Mouse (Mus musculus) limb, embryonic 10.5 days (tissue): Measurements from ENCODE around the gene Gdf1. TPM values are rescaled to one million over a fixed set of nuclear protein-coding genes. Genes with fewer than 3 reads are reported as not detected.

Source experiments
- DNase-seq: peaks from one replicate; pipeline ENCODE4 v3.0.0-alpha.2; 2017; ENCODE audit warnings: low spot score
- H3K27ac ChIP-seq: fragments of 300-500 bp; sonication (generic); 2 replicates; pipeline ENCODE4 v1.5.1; 2016; ENCODE audit warnings: mild to moderate bottlenecking
- H3K27me3 ChIP-seq: fragments of 300-500 bp; sonication (generic); 2 replicates; pipeline ENCODE4 v1.6.1; 2016; ENCODE audit warnings: low read depth, mild to moderate bottlenecking; ENCODE audit not compliant: poor library complexity, severe bottlenecking
- H3K36me3 ChIP-seq: fragments of 300-500 bp; sonication (generic); 2 replicates; pipeline ENCODE4 v1.6.1; 2016; ENCODE audit warnings: mild to moderate bottlenecking, moderate library complexity
- H3K4me1 ChIP-seq: fragments of 300-500 bp; sonication (generic); 2 replicates; pipeline ENCODE4 v1.6.1; 2016
- H3K4me3 ChIP-seq: fragments of 300-500 bp; sonication (generic); 2 replicates; pipeline ENCODE4 v1.5.1; 2016; ENCODE audit warnings: mild to moderate bottlenecking, moderate library complexity
- H3K9me3 ChIP-seq: fragments of 300-500 bp; sonication (generic); replicated peaks from 2 replicates; pipeline ENCODE4 v1.6.1; 2016; ENCODE audit warnings: mild to moderate bottlenecking
- WGBS: fragments of 180-500 bp; shearing (Covaris S2); methylation state at CpG from one replicate; pipeline ENCODE4 v1.1.7; 2016; 5-methylcytosine and 5-hydroxymethylcytosine counted together
- polyA plus RNA-seq: library from polyadenylated mRNA; unstranded; fragments of >200 nt; fragmentation: Nextera tagmentation; extraction: Ambion mirVana; gene quantifications from 2 replicates; pipeline ENCODE4 v1.2.1, GENCODE M21; 2016

Gdf1 gene
- polyA plus RNA-seq, 1 experiment from 2014 or later: 7.9 TPM

DNA sequence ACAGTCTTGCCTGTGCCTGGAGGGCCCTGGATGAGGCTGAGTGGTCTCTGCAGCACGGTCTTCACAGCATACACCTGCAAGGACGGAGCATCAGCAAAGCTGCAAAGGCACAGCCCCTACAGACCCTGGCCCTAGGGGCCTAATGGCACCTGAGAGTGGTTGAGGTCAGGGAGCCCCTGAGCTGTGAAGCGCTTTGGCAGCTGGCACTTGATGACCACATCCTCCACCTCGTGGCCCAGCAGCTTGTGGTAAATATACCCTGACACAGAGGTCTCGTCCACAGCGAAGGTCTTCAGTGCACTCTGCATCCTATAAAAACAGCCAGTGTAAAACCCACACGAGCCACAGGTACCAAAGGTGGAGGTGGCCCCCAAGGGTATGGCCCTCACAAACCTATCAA, 9.3 kb downstream of the Gdf1 start:
- Histone ChIP-seq H3K36me3 (peaks cover 100% of the 10 kb centered on the region), H3K4me1 (peaks cover 24% of the 10 kb centered on the region), H3K27me3 (no peaks in the 10 kb centered on the region), H3K9me3 (no peaks in the 10 kb centered on the region), H3K27ac (no peak overlapping the region), H3K4me3 (no peak overlapping the region)
- WGBS: 95% methylated on average over 7 of the region's 7 CpGs
- no peak for DNase-seq

DNA sequence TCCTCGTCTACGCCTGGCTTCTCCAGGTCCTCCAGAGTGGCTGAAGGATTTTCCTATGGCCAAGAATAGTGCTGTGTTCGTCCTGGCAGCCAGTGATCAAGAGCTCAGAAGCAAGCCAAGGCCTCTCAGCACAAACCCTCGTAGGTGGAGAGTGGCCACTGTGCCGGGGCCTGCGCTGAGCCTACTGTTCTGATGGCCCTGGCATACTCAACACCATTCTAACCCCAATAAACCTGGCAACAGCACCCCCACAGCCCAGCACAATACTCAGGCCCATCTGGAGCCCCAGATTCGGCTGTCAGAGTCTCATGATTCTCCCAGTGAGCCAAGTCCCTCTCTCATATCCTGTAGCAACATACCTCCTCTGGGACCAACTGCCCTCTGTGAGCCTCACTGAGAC, 11.0 kb downstream of the Gdf1 start:
- Histone ChIP-seq H3K4me3 (no peak overlapping the region), H3K9me3 (no peaks in the 10 kb centered on the region), H3K27ac (no peak overlapping the region), H3K36me3 (peaks cover 88% of the 10 kb centered on the region), H3K27me3 (no peaks in the 10 kb centered on the region), H3K4me1 (peaks cover 35% of the 10 kb centered on the region)
- 93% methylated on average over 7 of the region's 7 CpGs for WGBS
- no peak for DNase-seq

DNA sequence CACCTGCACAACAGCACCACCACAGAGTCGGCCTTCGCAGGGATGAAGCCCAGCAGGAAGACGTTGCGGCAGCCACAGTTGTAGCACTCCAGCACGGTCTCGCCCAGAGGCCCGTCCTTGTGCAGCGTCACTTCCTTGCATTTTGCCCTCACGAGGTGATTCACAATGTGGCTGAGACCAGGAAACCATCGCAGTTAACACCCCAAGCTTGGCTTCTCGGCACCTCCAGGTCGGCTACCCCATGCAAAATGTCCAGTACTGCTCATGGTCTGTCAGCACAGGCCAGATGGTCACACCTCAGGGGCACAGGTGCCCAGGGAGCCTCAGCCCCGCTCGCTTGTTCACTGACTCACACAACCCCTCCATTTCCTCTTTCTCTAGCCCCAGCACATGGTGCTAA, 12.4 kb downstream of the Gdf1 start:
- DNase-seq: no peak
- H3K27ac ChIP-seq: no peak overlapping the region
- no peaks in the 10 kb centered on the region for H3K27me3 ChIP-seq
- H3K9me3 ChIP-seq: no peaks in the 10 kb centered on the region
- H3K4me3 ChIP-seq: no peak overlapping the region
- H3K4me1 ChIP-seq: peaks cover 38% of the 10 kb centered on the region
- peaks cover 87% of the 10 kb centered on the region for H3K36me3 ChIP-seq
- WGBS: 91% methylated on average over 14 of the region's 14 CpGs

DNA sequence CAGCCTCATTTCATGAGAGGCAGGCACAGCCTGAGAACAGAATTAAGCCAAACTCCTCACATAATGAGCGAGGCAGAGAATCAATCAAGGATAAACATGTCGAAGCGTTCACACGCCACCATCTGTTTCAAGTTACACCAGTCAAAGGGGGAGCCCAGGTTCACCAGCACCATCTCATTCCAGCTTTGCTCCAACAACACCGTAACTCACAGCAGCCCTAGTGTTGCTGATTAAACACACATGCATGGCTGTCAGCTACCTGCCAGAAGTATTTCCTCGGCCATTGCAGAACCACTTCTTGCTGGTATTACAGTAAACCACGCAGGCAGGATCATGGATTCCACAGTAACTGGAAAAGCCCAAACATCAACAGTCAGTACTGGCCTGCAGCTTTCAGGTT, 13.5 kb downstream of the Gdf1 start:
- WGBS: 25% methylated on average over 7 of the region's 7 CpGs
- H3K27ac ChIP-seq: peak overlapping the region; percentile 37; the same call in 1 of the 2 replicates
- peaks cover 87% of the 10 kb centered on the region for H3K36me3 ChIP-seq

DNA sequence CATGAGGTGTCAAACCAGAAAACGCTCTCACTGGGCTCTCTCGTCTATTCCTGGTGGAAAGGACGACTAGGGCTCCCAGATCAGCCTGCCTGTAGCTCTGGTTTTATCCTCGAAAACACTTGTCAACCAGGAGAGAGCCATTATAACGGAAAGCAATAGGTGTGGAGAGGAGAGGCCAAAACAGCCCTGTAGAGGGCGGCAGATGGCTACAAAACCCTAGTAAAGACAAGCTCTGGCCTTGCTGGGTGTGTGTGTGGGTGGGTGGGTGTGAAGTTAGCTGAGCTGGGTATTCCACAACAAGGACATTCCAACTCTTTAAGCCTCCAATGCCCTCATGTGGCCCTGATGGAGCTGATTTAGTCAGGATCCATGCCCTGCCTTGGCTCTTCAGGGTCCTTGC, 14.1 kb downstream of the Gdf1 start:
- peak; percentile 63 for DNase-seq
- Histone ChIP-seq H3K9me3 (no peaks in the 10 kb centered on the region), H3K4me1 (peaks cover 46% of the 10 kb centered on the region), H3K36me3 (peaks cover 87% of the 10 kb centered on the region), H3K4me3 (peak overlapping the region; percentile 18), H3K27ac (peak overlapping the region; percentile 37; the same call in 1 of the 2 replicates), H3K27me3 (no peaks in the 10 kb centered on the region)
- WGBS: 59% methylated on average over 6 of the region's 6 CpGs

More for the DNA sequence above, 13.5 kb downstream of the Gdf1 start:
- Histone ChIP-seq H3K4me3 (peak overlapping the region; percentile 18), H3K4me1 (peaks cover 41% of the 10 kb centered on the region), H3K9me3 (no peaks in the 10 kb centered on the region), H3K27me3 (no peaks in the 10 kb centered on the region)
- DNase-seq: peak; percentile 67

DNA sequence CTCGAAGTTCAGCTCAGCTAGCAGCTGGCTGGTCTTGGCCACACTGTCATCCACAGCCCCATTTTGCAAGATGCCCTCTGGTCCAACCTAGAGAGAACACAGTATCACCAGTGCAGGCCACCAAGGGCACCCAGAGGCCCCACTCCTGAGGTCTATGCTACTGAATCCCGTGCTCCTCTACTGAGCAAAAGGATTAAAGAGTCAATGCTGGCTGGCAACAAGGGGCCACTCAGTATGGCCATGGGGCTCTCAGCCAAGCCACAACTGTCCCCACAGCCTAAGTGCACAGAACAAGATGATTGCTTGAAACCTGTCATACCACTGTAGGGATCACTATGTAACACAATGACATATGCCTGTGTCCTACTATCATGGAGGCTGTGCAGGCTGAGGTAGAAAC, 14.7 kb downstream of the Gdf1 start:
- H3K27me3 ChIP-seq: no peaks in the 10 kb centered on the region
- H3K4me3 ChIP-seq: no peak overlapping the region
- peaks cover 87% of the 10 kb centered on the region for H3K36me3 ChIP-seq
- WGBS: 90% methylated on average over 2 of the region's 2 CpGs
- H3K9me3 ChIP-seq: no peaks in the 10 kb centered on the region
- no peak for DNase-seq
- peaks cover 52% of the 10 kb centered on the region for H3K4me1 ChIP-seq
- no peak overlapping the region for H3K27ac ChIP-seq

DNA sequence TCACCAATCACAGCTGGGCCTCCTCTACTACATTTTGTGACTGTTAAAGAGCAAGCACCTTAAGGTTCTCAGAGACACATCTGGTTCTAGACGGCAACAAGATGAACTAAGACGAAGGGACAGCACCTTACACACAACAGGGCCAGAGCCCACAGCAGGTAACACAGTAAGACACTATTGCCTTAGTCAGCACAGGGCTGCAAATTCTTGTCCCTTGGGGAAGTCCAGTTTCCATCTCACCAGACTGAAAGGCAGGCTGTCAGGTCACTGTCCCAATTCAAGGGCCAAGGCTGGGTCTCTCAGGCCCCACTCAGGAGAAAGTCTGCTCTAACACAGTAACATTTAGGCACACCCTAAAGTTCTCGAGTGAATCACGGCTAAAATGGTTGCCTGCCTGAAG, 17.8 kb downstream of the Gdf1 start:
- peaks cover 79% of the 10 kb centered on the region for H3K36me3 ChIP-seq
- DNase-seq: no peak
- H3K4me3 ChIP-seq: no peak overlapping the region
- no peak overlapping the region for H3K27ac ChIP-seq
- H3K27me3 ChIP-seq: no peaks in the 10 kb centered on the region
- H3K9me3 ChIP-seq: no peaks in the 10 kb centered on the region
- WGBS: 89% methylated on average over 4 of the region's 4 CpGs
- peaks cover 74% of the 10 kb centered on the region for H3K4me1 ChIP-seq

DNA sequence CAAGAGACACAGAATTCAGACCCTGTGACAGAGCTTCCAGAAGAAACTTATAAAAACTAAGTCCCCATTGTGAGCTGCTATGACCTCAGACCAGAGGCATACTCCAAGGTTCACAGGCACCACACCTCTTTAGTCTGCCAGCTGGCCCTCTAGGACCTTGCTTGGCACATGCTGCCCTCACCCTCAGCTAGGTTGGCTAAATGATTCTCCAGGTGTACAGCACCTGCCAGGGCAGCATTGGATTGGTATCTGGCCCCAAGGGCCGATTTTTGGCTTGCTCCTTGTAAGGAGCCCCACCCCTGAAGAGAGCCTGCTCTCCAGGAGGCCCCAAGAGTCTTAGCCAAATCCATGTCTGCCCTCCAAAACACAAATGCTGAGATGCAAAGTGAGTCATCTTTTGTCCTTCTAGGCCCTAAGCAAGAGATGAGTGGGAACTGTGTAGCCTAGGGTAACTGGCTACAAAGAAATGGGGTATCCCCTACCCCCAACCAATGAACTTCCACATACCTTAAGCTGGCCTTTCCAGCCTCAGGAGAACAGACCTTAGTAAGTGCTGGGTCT, 18.3 kb downstream of the Gdf1 start:
- no peaks in the 10 kb centered on the region for H3K27me3 ChIP-seq
- no peak overlapping the region for H3K4me3 ChIP-seq
- no peak overlapping the region for H3K27ac ChIP-seq
- no peaks in the 10 kb centered on the region for H3K9me3 ChIP-seq
- H3K4me1 ChIP-seq: peaks cover 70% of the 10 kb centered on the region
- DNase-seq: no peak
- peaks cover 74% of the 10 kb centered on the region for H3K36me3 ChIP-seq
- 77% methylated on average over 1 of the region's 1 CpGs for WGBS

DNA sequence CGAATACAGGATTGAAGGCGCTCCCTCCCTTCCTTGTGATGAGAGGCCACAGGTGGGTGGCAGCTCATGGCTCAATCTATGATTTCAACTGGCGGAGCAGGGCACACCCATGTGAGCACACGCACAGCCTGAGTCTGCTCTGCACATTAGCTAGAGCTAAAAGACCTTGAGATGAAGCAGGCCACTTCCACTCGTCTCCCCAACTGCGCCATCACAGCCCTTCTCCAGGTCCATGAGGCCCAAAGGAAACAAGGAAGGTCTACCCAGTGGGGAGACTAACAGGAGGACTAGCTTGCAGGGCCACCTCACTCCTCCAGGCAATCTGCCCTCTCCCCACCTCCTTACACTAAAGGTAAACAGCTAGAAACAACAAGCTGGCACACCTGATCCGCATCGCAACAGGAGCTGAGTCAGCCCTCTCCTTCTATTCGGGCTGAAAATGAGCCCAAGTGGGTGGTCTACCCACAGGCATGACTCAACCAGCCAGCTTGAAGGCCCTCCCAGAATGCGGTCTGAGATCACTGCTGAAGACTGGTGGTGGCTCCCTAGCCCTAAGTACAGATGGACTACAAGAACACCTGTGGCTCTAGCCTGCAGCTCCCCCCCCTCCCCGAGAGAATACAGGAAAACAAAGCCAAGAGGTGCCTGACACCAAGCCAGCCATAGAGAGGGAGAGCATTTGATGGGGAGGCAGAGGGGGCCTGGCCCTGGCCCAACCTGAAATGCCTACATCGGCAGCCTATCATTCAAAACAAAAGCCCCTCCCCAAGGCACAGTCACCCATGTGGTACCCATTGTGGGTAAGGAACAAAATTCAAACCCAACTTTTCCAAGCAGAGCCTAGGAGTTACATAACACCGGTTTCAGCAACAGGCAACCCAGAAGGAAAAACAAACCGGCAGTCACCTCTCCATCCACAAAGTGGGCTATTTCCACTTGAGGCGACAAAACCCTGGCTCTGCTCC, 21.7 kb downstream of the Gdf1 start:
- Histone ChIP-seq H3K9me3 (no peaks in the 10 kb centered on the region), H3K4me3 (peak overlapping the region; percentile 97), H3K4me1 (peaks cover 59% of the 10 kb centered on the region), H3K27me3 (no peaks in the 10 kb centered on the region), H3K27ac (peak overlapping the region; percentile 94; the same call in 1 of the 2 replicates), H3K36me3 (peaks cover 55% of the 10 kb centered on the region)
- DNase-seq: no peak
- 69% methylated on average over 15 of the region's 15 CpGs for WGBS

DNA sequence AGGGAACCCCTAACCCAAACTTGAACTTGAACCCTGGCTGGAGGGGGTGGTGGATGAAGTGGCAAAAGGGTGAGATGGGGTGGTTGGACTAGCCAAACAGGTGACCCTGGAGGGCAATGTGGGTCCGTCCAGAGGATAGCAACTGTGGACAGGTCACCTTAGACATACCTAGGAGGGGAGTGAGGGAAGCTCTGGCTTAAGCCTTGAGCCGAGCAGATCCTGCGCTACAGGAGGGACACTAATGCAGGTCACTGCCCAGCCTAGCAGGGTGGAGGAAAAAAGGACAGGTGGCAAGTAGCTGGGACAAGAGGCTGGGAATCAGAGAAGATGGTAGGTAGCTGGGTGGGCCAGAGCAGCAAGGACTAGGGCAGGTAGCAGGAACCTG, 22.4 kb downstream of the Gdf1 start:
- DNase-seq: no peak
- peak overlapping the region; percentile 97 for H3K4me3 ChIP-seq
- no peaks in the 10 kb centered on the region for H3K27me3 ChIP-seq
- H3K36me3 ChIP-seq: peaks cover 48% of the 10 kb centered on the region
- 24% methylated on average over 3 of the region's 3 CpGs for WGBS
- H3K9me3 ChIP-seq: no peaks in the 10 kb centered on the region
- peaks cover 56% of the 10 kb centered on the region for H3K4me1 ChIP-seq
- H3K27ac ChIP-seq: peak overlapping the region; percentile 94

DNA sequence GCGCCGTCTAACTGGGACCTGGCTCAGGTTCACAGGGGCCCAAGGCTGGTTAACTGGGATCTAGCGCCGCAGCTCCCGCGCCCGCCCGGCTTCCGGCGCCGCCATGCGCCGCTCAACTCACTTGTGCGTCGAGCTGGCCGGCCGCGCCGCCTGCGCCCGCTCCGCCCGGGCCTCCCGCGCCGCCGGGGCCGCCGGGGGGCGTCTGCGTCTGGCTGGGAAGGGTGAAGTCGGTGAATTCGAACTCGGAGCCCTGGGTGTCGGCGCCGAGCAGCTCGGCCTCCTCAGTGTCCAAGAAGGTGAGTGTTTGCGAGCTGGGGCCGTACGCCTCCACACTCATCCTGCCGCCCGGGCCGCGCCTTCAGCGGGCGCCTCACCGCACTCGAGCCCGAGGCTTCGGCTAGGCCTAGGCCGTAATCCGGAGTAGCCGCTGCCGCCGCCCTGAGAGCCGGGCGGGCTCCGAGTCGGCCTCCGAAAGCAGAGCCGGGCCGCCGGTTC, 23.1 kb downstream of the Gdf1 start:
- 2% methylated on average over 61 of the region's 64 CpGs for WGBS
- Histone ChIP-seq H3K4me1 (peaks cover 56% of the 10 kb centered on the region), H3K36me3 (peaks cover 41% of the 10 kb centered on the region), H3K9me3 (no peaks in the 10 kb centered on the region), H3K27ac (peak overlapping the region; percentile 94), H3K27me3 (no peaks in the 10 kb centered on the region), H3K4me3 (peak overlapping the region; percentile 97)
- peak; percentile 62 for DNase-seq

DNA sequence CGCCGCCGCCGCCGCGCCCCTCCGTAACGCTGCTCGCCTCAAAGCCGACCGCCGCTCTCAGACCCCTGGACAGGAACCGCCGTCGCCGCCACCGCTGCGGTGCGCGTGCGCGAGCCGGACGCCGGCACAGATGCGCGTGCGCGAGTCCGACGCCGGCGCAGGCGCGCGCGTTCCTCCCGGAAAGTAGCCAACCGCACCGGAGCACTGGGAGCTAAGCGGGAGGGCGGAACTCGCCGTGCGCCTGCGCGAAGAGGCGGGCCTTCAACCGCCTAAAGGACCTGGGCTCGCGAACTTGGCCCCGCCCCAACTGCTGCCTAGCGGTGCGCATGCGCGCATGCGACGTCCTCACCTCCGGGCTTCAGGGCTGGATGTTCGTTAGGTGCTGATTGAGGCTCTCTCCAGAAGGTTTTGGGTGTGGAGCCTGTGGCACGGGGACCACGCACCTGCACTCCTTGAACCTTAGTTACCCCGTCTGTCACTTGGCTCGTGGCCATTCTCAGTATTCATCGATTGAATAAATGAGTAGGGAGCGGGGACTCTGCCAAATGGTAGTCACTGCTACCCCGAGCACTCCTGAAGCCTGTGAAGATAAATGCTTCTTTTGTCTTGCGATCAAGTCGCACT, 23.7 kb downstream of the Gdf1 start, which contains the start of gene Upf1:
TSS of gene Upf1 (minus strand) at position 85 of the 624 bp plus-strand sequence.
- DNase-seq: peak; percentile 99
- peak within 1 kb of the TSS; percentile 97 for H3K4me3 ChIP-seq
- no peaks in the 10 kb centered on the region for H3K27me3 ChIP-seq
- no peaks in the 10 kb centered on the region for H3K9me3 ChIP-seq
- peaks cover 52% of the 10 kb centered on the region for H3K4me1 ChIP-seq
- H3K27ac ChIP-seq: peak within 1 kb of the TSS; percentile 94
- WGBS: 1% methylated on average over 69 of the region's 69 CpGs
- H3K36me3 ChIP-seq: peaks cover 35% of the 10 kb centered on the region
